Mouse (Mus musculus) C2C12 (cell line): Measurements from ENCODE around the gene Gm8369. TPM values are rescaled to one million over a fixed set of nuclear protein-coding genes. Genes with fewer than 3 reads are reported as not detected.
"Not testable (repeated sequence)": the region's sequence is repeated elsewhere in the genome, so short reads cannot be mapped to it uniquely, and the experiment has no call there.

ENCODE experiments used
- H3K27me3 ChIP-seq: one replicate; pipeline ENCODE4 v1.6.1; 2011; ENCODE audit not compliant: control insufficient read depth, insufficient read depth, insufficient read length
- H3K36me3 ChIP-seq: one replicate; pipeline ENCODE4 v1.6.1; 2011; ENCODE audit not compliant: control insufficient read depth, insufficient read depth
- H3K4me3 ChIP-seq: one replicate; pipeline ENCODE4 v1.5.1; 2011; ENCODE audit warnings: mild to moderate bottlenecking, control low read depth; ENCODE audit not compliant: poor library complexity, insufficient read depth, severe bottlenecking
- H3K79me2 ChIP-seq: one replicate; pipeline ENCODE4 v1.6.1; 2011; ENCODE audit not compliant: control insufficient read depth, insufficient read depth
- H3K79me3 ChIP-seq: one replicate; pipeline ENCODE4 v1.6.1; 2011; ENCODE audit warnings: low read depth, control low read depth
- H3ac ChIP-seq: one replicate; pipeline ENCODE3; 2011; ENCODE audit warnings: low read depth; ENCODE audit not compliant: control insufficient read depth, insufficient read length
- CEBPB ChIP-seq: IDR thresholded peaks from one replicate; pipeline ENCODE4 v1.6.1; 2011; ENCODE audit warnings: low read depth, mild to moderate bottlenecking, control low read depth, moderate library complexity
- CTCF ChIP-seq: IDR thresholded peaks from one replicate; pipeline ENCODE4 v1.5.1; 2011; ENCODE audit not compliant: control insufficient read depth, insufficient read depth, insufficient read length
- FOSL1 ChIP-seq: IDR thresholded peaks from one replicate; pipeline ENCODE4 v1.8.0; 2011; ENCODE audit warnings: mild to moderate bottlenecking, low read length; ENCODE audit not compliant: poor library complexity, insufficient read depth, severe bottlenecking
- MAX ChIP-seq: IDR thresholded peaks from one replicate; pipeline ENCODE4 v1.6.1; 2011; ENCODE audit warnings: mild to moderate bottlenecking, control low read depth
- MYOD1 ChIP-seq: IDR thresholded peaks from one replicate; pipeline ENCODE4 v1.6.1; 2011; ENCODE audit warnings: low read depth; ENCODE audit not compliant: control insufficient read depth, insufficient read length
- MYOG ChIP-seq: IDR thresholded peaks from one replicate; pipeline ENCODE4 v1.6.1; 2011; ENCODE audit not compliant: control insufficient read depth, insufficient read length; ENCODE audit errors: extremely low read depth
- USF1 ChIP-seq: IDR thresholded peaks from one replicate; pipeline ENCODE4 v1.6.1; 2011; ENCODE audit warnings: low read depth, mild to moderate bottlenecking, control low read depth, moderate library complexity
- polyA plus RNA-seq: library from polyadenylated mRNA; unstranded; fragments of >200 nt; fragmentation: generic; extraction: Trizol; gene quantifications from one replicate; pipeline ENCODE4 v1.2.1, GENCODE M21; 2012; ENCODE audit warnings: missing spikeins

Gm8369 gene
- polyA plus RNA-seq, 1 experiment = not detected

DNA sequence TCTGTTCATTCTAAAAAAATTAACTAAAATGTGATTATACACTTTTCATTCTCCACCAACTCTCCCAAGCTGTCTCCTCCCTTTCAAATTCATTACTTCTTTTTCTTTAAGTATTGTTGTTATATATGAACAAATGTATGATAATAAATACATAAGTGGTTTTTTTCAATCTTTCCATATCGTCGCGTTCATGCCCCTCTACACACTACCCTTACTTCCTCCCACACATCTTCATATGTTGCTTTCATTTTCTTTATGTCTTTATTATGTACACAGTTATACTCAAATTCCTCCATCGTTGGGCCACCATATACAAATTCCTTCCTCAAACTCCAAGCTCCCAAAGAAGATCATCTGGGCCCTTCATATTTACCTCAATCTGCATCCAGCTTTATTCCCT, 15.6 kb downstream of the Gm8369 start:
- no peak for TF ChIP-seq CEBPB
- TF ChIP-seq MYOG = no peak
- TF ChIP-seq MYOD1 = no peak
- no peak for TF ChIP-seq MAX
- no peak for TF ChIP-seq USF1
- TF ChIP-seq FOSL1 = no peak
- TF ChIP-seq CTCF = no peak
- Histone ChIP-seq H3K79me2 (no peaks in the 10 kb centered on the region), H3ac (no peak overlapping the region), H3K36me3 (no peaks in the 10 kb centered on the region), H3K4me3 (no peak overlapping the region), H3K27me3 (no peaks in the 10 kb centered on the region), H3K79me3 (no peaks in the 10 kb centered on the region)

DNA sequence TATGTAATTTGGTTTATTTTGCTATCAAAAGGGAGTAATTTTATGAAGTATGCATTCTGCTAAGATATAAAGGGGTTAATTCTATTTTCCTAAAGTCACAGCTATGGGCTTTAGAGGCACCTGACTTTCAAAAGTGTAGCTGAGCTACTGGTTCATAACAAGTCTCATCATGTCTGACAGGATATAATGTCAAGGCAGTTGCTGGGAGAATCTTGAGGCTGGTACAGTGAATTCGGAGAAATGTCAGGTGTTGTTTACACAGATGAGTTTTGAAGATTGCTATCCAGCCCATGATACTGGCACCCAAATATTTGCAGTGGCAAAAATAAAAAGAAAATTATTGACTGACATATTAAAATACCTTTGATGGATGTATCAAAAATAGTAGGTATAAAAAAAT, 19.1 kb downstream of the Gm8369 start:
- TF ChIP-seq CTCF = no peak
- Histone ChIP-seq H3ac (no peak overlapping the region), H3K79me2 (no peaks in the 10 kb centered on the region), H3K27me3 (no peaks in the 10 kb centered on the region), H3K4me3 (no peak overlapping the region), H3K36me3 (no peaks in the 10 kb centered on the region), H3K79me3 (no peaks in the 10 kb centered on the region)

DNA sequence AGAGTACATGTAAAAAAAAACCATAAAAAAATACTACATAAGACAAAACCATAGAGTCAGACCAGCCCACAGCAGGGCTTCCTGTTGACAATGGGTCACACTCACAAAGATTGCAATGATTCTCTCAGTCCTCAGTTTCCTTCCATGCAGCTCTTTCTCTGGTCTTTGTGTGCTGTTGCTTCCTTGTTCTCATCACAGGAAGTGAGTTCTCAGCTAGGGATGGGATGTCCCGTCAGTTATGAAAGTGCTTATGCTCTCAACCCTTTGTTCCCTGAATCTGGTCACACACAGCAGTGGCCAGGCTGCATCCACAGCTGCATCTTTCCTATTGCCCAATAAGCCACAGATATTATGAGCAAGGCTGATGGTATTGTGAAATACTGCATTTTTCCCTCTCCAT, 27.7 kb downstream of the Gm8369 start:
- no peaks in the 10 kb centered on the region for H3K36me3 ChIP-seq
- H3K27me3 ChIP-seq = no peaks in the 10 kb centered on the region
- no peak overlapping the region for H3ac ChIP-seq
- H3K79me3 ChIP-seq = no peaks in the 10 kb centered on the region
- no peaks in the 10 kb centered on the region for H3K79me2 ChIP-seq
- no peak overlapping the region for H3K4me3 ChIP-seq
- TF ChIP-seq FOSL1 (no peak), MYOD1 (no peak)

DNA sequence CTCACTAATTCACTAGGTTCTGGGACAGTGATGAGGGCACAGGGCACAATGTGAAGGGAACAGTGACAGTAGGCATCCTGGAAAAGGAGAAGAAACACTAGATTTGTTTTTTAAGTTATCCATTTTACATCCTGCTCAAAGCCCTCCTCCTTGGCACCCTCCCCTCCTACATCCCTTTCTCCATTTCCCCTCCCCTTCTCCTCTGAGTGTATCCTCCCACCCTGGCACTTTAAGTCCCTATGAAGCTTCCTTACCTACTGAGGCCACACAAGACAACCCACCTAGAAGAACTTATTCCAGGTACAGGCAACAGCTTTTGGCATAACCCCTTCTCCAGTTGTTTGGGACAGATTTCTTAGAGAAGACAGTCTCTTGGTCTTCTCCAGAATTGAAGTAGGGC, 30.5 kb downstream of the Gm8369 start, which contains the start of gene Ms4a6b:
Gene Ms4a6b (plus strand): TSS at position 267 of the 400 bp plus-strand sequence.
- H3K27me3 ChIP-seq = no peaks in the 10 kb centered on the region
- no peaks in the 10 kb centered on the region for H3K79me3 ChIP-seq
- H3ac ChIP-seq = no peak within 1 kb of the TSS
- H3K36me3 ChIP-seq = no peaks in the 10 kb centered on the region
- no peak for TF ChIP-seq CTCF
- H3K79me2 ChIP-seq = no peaks in the 10 kb centered on the region
- no peak within 1 kb of the TSS for H3K4me3 ChIP-seq

DNA sequence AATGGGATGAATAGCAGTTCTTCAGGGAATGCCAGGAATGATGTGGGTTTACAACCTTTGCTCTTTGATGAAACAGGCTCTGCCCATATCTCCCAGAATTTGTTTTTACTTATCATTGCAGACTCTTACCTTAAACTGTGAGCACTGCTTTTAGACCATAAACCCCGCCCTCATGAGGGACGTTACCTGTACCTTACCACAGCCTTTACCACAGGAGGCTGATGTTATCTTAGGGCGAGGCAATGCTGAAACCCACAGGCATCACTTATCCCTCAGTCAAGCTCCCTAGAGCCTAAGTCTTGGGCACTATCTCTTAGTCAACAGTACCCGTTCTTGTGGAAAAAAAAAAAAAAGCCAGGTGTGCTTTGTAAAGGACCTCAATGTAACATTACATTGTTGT, 31.1 kb downstream of the Gm8369 start:
- TF ChIP-seq MYOG (no peak), FOSL1 (no peak), MAX (no peak), CEBPB (no peak)
- Histone ChIP-seq H3K79me2 (no peaks in the 10 kb centered on the region), H3K79me3 (no peaks in the 10 kb centered on the region), H3K27me3 (no peaks in the 10 kb centered on the region), H3K36me3 (no peaks in the 10 kb centered on the region), H3K4me3 (no peak overlapping the region), H3ac (no peak overlapping the region)

DNA sequence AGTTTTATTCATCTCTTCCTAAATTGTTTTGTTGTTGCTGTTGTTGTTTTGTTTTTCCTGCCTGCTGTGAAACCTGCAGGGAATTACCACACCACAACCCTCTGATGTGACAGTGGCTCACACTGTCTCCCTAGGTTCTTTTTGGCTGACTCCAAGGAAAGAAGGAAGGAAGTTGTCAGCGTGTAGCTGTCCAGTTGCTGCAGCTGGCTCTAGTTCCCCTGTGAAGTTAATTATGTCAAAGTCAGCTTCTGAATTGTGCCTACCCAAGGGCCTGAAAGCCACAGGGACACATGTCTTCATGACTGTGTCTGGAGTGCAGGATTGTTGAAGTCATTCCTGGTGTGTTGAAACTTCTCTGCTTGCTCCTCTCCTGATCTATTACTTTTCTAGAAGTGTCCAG, 31.6 kb downstream of the Gm8369 start:
- H3ac ChIP-seq, H3K4me3 ChIP-seq, H3K27me3 ChIP-seq, H3K79me2 ChIP-seq, H3K36me3 ChIP-seq, H3K79me3 ChIP-seq: not testable (repeated sequence)

DNA sequence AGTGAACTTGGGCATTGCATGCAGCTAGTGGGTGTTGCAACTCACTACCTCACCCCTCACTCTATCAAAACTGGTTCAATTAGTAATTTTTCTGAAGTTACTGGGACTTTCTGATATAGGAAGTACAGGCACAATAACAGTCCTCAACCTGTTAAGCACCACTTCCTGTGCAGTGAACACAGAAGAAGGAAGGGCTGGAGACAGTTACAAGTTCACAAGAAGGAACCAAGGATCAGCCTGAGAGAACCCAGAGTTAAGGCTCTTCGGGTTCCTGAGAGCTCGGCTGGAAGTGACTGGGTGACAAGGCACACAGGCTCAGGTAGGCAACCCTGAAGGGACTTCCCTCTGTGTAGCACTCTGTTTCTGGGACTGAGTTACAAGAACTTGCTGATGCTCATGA, 32.6 kb downstream of the Gm8369 start:
- H3K27me3 ChIP-seq, H3K79me3 ChIP-seq, H3K4me3 ChIP-seq, H3K79me2 ChIP-seq, H3K36me3 ChIP-seq, H3ac ChIP-seq: not testable (repeated sequence)
